Mouse (Mus musculus) forebrain, embryonic 11.5 days (tissue): ENCODE data around the gene C5ar2. TPM values are rescaled to one million over a fixed set of nuclear protein-coding genes. Genes with fewer than 3 reads are reported as not detected.

ENCODE experiments used
- ATAC-seq: fragments of 200-750 bp; cut with Nextera tagmentation; replicated peaks from 2 replicates; pipeline ENCODE4 v1.8.0; 2017; ENCODE audit warnings: moderate TSS enrichment; ENCODE audit not compliant: low FRiP score
- DNase-seq: peaks from one replicate; pipeline ENCODE4 v3.0.0-alpha.2; 2017; ENCODE audit warnings: low spot score
- H3K27ac ChIP-seq: fragments of 300-500 bp; sonication (generic); 2 replicates; pipeline ENCODE4 v1.5.1; 2014; ENCODE audit warnings: low read depth, low read length
- H3K27me3 ChIP-seq: fragments of 300-500 bp; sonication (generic); 2 replicates; pipeline ENCODE4 v1.6.1; 2014; ENCODE audit warnings: mild to moderate bottlenecking, low read length, mixed read lengths; ENCODE audit not compliant: control insufficient read depth, insufficient read depth
- H3K36me3 ChIP-seq: fragments of 300-500 bp; sonication (generic); 2 replicates; pipeline ENCODE4 v1.6.1; 2014; ENCODE audit warnings: mild to moderate bottlenecking, low read length, moderate library complexity, mixed read lengths; ENCODE audit not compliant: control insufficient read depth, insufficient read depth
- H3K4me1 ChIP-seq: fragments of 300-500 bp; sonication (generic); replicated peaks from 2 replicates; pipeline ENCODE4 v1.6.1; 2014; ENCODE audit warnings: low read length, mixed read lengths; ENCODE audit not compliant: control insufficient read depth, insufficient read depth
- H3K4me2 ChIP-seq: fragments of 300-500 bp; sonication (generic); 2 replicates; pipeline ENCODE4 v1.6.1; 2014; ENCODE audit warnings: low read depth, mild to moderate bottlenecking, low read length, moderate library complexity, mixed read lengths; ENCODE audit not compliant: severe bottlenecking
- H3K4me3 ChIP-seq: fragments of 300-500 bp; sonication (generic); 2 replicates; pipeline ENCODE4 v1.5.1; 2014; ENCODE audit warnings: low read depth, low read length
- H3K9ac ChIP-seq: fragments of 300-500 bp; sonication (generic); 2 replicates; pipeline ENCODE4 v1.6.1; 2014; ENCODE audit warnings: low read length
- H3K9me3 ChIP-seq: fragments of 300-500 bp; sonication (generic); 2 replicates; pipeline ENCODE4 v1.6.1; 2016; ENCODE audit warnings: low read length, mixed read lengths; ENCODE audit not compliant: control insufficient read depth
- WGBS: fragments of 180-500 bp; shearing (Covaris S2); extraction: QIAGEN DNeasy Blood & Tissue Kit; methylation state at CpG from one replicate; pipeline ENCODE4 v1.1.7; 2014; 5-methylcytosine and 5-hydroxymethylcytosine counted together
- polyA plus RNA-seq: library from polyadenylated mRNA; unstranded; fragments of >200 nt; fragmentation: Nextera tagmentation; extraction: Ambion mirVana; gene quantifications from 2 replicates; pipeline ENCODE4 v1.2.1, GENCODE M21; 2014

C5ar2 gene
- polyA plus RNA-seq, 1 experiment from 2014 or later = 0.12 TPM

DNA sequence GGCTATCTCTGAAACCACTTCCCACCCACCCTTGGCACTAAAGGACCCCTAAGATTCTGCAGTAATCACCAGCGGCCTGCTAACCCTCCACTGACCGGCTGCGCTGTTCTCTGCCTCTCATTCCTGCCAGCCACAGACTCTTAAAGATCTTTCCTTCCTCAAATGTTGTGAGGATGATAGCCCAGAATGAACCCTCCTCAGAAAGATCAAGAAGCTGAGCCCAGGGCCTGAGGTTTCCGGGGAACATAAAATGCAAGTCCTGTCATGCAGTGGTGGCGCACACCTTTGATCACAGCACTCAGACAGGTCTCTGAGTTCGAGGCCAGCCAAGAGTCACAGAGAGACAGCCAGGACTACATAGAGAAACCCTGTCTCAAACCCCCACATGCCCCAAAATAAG is 1.8 kb downstream of the C5ar2 start:
- 84% methylated on average over 6 of the region's 6 CpGs for WGBS
- Histone ChIP-seq H3K4me2 (no peak overlapping the region), H3K4me3 (no peak overlapping the region), H3K27ac (no peak overlapping the region), H3K4me1 (no peaks in the 10 kb centered on the region), H3K9me3 (no peaks in the 10 kb centered on the region), H3K27me3 (no peaks in the 10 kb centered on the region), H3K36me3 (no peaks in the 10 kb centered on the region), H3K9ac (no peak overlapping the region)
- DNase-seq (no peak), ATAC-seq (no peak)

DNA sequence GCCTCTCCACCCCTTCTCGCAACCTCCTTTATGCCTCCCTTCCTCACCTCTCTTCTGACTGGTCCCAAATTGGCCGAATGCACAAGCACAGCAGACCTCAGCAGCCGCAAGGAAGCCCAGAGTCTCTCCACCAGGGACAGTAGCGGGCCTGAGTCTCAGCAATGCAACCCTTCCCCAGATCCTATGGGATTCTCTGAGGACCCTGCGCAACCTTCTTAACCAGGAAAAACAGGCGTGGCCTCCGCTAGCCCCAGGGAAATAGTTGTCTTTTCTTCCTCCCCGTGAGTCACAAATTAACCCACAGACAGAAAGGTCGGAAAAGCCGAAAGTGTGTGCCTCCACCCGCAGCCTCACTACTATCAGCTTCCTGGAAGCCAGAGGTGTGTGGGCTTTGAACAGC is 2.2 kb downstream of the C5ar2 start:
- 65% methylated on average over 11 of the region's 11 CpGs for WGBS
- H3K9me3 ChIP-seq = no peaks in the 10 kb centered on the region
- H3K4me3 ChIP-seq = no peak overlapping the region
- no peak for DNase-seq
- no peaks in the 10 kb centered on the region for H3K27me3 ChIP-seq
- no peaks in the 10 kb centered on the region for H3K36me3 ChIP-seq
- no peak overlapping the region for H3K27ac ChIP-seq
- no peak overlapping the region for H3K4me2 ChIP-seq
- no peak for ATAC-seq
- no peak overlapping the region for H3K9ac ChIP-seq
- H3K4me1 ChIP-seq = no peaks in the 10 kb centered on the region

DNA sequence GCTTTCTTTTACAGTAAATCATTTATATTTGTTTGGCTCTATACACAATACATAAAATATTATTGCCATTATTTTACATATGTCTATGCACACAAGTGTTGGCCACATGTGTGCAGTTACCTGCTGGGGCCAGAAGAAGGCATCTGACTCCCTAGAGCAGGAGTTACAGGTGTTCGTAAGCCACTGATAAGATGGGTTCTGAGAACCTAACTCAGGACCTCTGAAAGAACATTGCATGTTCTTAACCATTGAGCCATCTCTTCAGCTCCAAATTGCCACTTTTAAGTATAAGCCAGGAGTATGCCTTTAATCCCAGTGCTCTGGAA is 3.0 kb downstream of the C5ar2 start:
- ATAC-seq (no peak), DNase-seq (no peak)
- 95% methylated on average over 1 of the region's 1 CpGs for WGBS
- H3K36me3 ChIP-seq = no peaks in the 10 kb centered on the region
- H3K27ac ChIP-seq = no peak overlapping the region
- no peaks in the 10 kb centered on the region for H3K4me1 ChIP-seq
- no peak overlapping the region for H3K4me3 ChIP-seq
- no peaks in the 10 kb centered on the region for H3K9me3 ChIP-seq
- H3K4me2 ChIP-seq = no peak overlapping the region
- H3K27me3 ChIP-seq = no peaks in the 10 kb centered on the region
- H3K9ac ChIP-seq = no peak overlapping the region

DNA sequence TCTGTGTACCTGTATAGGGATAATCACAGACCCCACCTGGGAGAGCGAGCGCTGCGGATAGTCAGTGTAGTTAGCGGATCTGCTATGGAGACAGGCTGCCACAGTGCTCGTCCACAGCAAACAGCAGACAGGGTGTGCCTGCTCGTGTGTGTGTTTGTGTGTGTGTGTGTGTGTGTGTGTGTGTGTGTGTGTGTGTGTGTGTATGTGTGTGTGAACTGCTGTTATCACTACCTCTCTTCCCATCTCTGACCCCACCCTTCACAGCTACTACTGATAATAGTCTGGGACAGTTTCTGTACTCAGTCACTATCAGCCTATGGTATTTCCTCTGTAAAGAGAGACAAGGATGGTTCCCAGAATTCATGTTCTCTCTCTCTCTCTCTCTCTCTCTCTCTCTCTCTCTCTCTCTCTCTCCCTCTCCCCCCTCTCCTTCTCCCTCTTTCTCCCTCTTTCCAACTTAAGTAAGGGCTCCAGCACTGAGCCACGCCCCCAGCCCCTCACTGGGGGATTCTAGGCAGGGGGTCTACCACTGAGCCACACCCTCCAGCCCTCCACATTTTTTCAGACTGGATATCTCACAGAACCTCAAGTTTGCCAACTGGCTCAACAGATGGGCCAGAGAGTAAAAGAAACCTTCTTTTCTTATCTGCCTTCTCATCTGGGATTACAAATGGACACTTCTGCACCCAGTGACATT is 3.5 kb downstream of the C5ar2 start:
- Histone ChIP-seq H3K4me2 (no peak overlapping the region), H3K9me3 (no peaks in the 10 kb centered on the region), H3K4me1 (no peaks in the 10 kb centered on the region), H3K9ac (no peak overlapping the region), H3K4me3 (no peak overlapping the region), H3K27ac (no peak overlapping the region), H3K27me3 (no peaks in the 10 kb centered on the region), H3K36me3 (no peaks in the 10 kb centered on the region)
- no peak for DNase-seq
- no peak for ATAC-seq
- WGBS = 81% methylated on average over 7 of the region's 7 CpGs

DNA sequence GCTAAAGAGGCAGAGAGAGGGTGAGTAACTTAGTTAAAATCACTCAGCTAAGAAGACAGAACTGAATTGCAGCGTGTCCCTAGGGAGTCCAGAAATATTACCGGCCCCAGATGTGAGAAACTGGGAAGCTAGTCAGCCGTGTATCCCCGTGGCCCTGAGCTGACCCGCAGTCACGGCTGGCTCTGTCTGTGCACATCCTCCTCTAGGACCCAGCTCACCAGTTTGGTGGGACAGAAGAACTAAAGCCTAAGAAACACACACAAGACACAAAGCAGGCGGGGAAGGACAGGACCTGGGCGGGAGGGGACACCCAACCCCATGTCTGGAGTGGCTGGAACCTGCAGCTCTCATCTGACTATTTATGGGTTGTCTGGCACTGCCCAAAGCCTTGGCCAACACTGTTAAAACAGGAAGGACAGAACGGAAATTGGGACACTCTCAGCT is 4.4 kb downstream of the C5ar2 start:
- WGBS = 83% methylated on average over 9 of the region's 9 CpGs
- no peak for DNase-seq
- H3K36me3 ChIP-seq = no peaks in the 10 kb centered on the region

DNA sequence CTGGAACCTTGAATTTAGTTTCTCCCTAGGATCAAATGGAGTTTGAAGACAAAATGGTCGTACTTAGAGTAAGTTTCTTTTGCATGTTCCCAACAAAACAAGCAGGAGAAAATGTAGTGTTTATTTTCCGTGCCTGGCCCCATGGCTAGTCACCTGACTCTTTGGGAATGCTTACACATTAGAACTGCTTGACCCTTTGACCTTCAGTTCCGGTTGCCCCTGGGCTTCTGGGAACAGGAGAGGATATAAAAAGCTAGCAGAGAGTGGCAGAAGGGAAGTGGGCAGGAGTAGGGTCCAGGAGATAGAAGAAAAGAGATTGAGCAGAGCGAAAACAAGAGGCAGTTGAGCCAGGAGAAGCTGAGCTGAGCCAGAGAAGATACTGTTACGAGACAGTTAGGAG is 14.1 kb downstream of the C5ar2 start:
- H3K4me3 ChIP-seq = no peak overlapping the region
- WGBS = 62% methylated on average over 5 of the region's 5 CpGs
- ATAC-seq (no peak), DNase-seq (no peak)
- H3K36me3 ChIP-seq = no peaks in the 10 kb centered on the region
- H3K4me1 ChIP-seq = no peaks in the 10 kb centered on the region
- no peak overlapping the region for H3K4me2 ChIP-seq
- no peak overlapping the region for H3K9ac ChIP-seq
- H3K9me3 ChIP-seq = no peaks in the 10 kb centered on the region; the same call in 1 of the 2 replicates
- H3K27me3 ChIP-seq = no peaks in the 10 kb centered on the region
- H3K27ac ChIP-seq = no peak overlapping the region

More for the DNA sequence above, 4.4 kb downstream of the C5ar2 start:
- H3K27ac ChIP-seq = no peak overlapping the region
- no peak for ATAC-seq
- H3K9ac ChIP-seq = no peak overlapping the region
- no peak overlapping the region for H3K4me2 ChIP-seq
- no peaks in the 10 kb centered on the region for H3K4me1 ChIP-seq
- H3K4me3 ChIP-seq = no peak overlapping the region
- H3K9me3 ChIP-seq = no peaks in the 10 kb centered on the region
- no peaks in the 10 kb centered on the region for H3K27me3 ChIP-seq

DNA sequence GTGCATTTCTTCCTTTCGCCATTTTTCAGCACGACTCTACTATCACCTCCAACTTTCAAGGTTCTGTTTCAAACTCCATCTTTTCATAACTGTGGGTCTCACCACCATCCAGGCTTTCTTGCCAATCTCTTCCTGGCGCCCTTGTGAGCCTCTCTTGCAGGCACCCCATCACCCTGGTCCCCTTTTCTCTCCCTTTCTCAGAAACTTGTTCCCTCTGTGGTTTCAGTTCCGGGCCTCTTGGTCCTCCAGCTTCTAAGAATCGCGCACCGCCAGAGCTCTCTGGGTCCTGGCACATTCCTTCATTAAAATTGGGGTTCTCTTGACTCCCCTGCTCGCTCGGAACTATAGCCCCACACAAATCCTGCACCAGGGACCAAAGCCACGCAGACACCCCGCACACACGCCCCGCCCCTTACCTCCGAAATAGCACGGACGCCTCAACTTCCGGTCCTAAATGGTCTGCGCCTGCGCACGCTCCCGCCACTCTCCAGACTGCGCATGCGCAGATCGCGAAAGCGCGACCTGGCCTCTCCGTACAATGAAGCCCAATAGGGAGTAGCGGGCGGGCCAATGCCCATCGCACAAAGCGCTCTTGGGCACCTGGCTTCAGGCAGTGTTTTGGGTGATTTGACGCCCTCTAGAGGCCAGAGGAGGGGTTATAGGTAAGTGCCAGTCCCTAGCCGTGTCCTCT is 22.2 kb downstream of the C5ar2 start, which contains the start of gene Dhx34:
Gene Dhx34 (minus strand): TSS at position 456 of the 691 bp plus-strand sequence.
- Histone ChIP-seq H3K4me3 (peak within 1 kb of the TSS; percentile 51), H3K27ac (0 out of 2 replicates have a peak within 1 kb of the TSS, but pooled peaks have one; percentile 2), H3K4me1 (no peaks in the 10 kb centered on the region), H3K9me3 (no peaks in the 10 kb centered on the region), H3K9ac (peak within 1 kb of the TSS; percentile 83), H3K27me3 (no peaks in the 10 kb centered on the region), H3K36me3 (no peaks in the 10 kb centered on the region; the same call in 1 of the 2 replicates), H3K4me2 (peak within 1 kb of the TSS; percentile 62)
- 1% methylated on average over 34 of the region's 34 CpGs for WGBS
- DNase-seq (peak; percentile 98), ATAC-seq (peak; percentile 95)

DNA sequence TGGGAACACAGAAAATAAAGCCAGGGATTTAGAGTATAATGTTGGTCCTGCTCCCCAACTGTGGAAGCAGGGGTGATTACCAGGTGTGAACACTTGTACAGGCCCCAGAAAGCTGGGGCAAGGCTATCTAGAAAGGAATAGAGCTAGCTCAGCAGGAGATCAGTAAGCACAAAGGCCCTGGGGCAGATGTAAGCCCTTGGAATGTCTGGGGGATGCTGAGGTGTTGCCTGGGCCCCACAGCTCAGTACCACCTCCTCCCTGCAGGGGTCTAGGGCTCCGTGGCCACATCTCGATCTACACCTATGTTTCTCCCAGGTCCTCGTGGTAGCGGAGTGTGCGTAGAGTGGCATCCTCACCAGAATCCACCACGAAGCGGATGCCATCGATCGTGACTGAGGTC is 30.0 kb downstream of the C5ar2 start:
- Histone ChIP-seq H3K36me3 (peaks cover 6% of the 10 kb centered on the region; the same call in 1 of the 2 replicates), H3K4me1 (no peaks in the 10 kb centered on the region), H3K4me2 (no peak overlapping the region), H3K9ac (no peak overlapping the region), H3K4me3 (no peak overlapping the region), H3K9me3 (no peaks in the 10 kb centered on the region), H3K27ac (no peak overlapping the region), H3K27me3 (no peaks in the 10 kb centered on the region)
- ATAC-seq (no peak), DNase-seq (no peak)
- WGBS = 91% methylated on average over 9 of the region's 9 CpGs
